Mouse (Mus musculus): ENCODE data around the gene Prss28. TPM values are rescaled to one million over a fixed set of nuclear protein-coding genes. Genes with fewer than 3 reads are reported as not detected.

Gene Prss28
- total RNA-seq, 1 experiment from 2014 or later, result not detected

GRCm38 (mm10) chr17:25338218-25338617, 29.8 kb downstream of the Prss28 start:
- ATAC-seq (replicated peaks; ENCODE audit: low read depth, poor library complexity, severe bottlenecking), result no peak

- ATAC-seq (replicated peaks; ENCODE audit: low read depth, poor library complexity, severe bottlenecking), result no peak
Observed at GRCm38 (mm10) chr17:25340003-25340402, 31.6 kb downstream of the Prss28 start.

- ATAC-seq (replicated peaks; ENCODE audit: low read depth, poor library complexity, severe bottlenecking), result no peak
Observed at GRCm38 (mm10) chr17:25341490-25341889, 33.0 kb downstream of the Prss28 start.

- ATAC-seq (replicated peaks; ENCODE audit: low read depth, poor library complexity, severe bottlenecking), result no peak
Observed at GRCm38 (mm10) chr17:25345462-25345861, 37.0 kb downstream of the Prss28 start, which contains the start of gene Tpsab1. Gene Tpsab1 (minus strand): TSS chr17:25345562.

- ATAC-seq (replicated peaks; ENCODE audit: low read depth, poor library complexity, severe bottlenecking), result no peak
Observed at GRCm38 (mm10) chr17:25361291-25361690, 52.8 kb downstream of the Prss28 start.

Other genes with a start within 250 kb of the Prss28 start
- not detected in 2 replicates for gene Tmem204, start 225.1 kb upstream of the Prss28 start, total RNA-seq (2017)
- 23.7 and 44.4 TPM in 2 replicates for gene Telo2, start 192.7 kb upstream of the Prss28 start, total RNA-seq (2017)
- gene Ptx4, start 187.9 kb upstream of the Prss28 start, total RNA-seq (2017), result not detected in 2 replicates
- 4.1 and 7.3 TPM in 2 replicates for gene Clcn7, start 175.3 kb upstream of the Prss28 start, total RNA-seq (2017)
- 0.09 TPM in 1 of 2 replicates, not detected in the other for gene Ccdc154, start 146.2 kb upstream of the Prss28 start, total RNA-seq (2017)
- not detected in 2 replicates for gene Gm38655, start 133.2 kb upstream of the Prss28 start, total RNA-seq (2017)
- gene BC003965, start 124.1 kb upstream of the Prss28 start, total RNA-seq (2017), result 10.9 and 11.6 TPM in 2 replicates
- 6.9 and 15.5 TPM in 2 replicates for gene Unkl, start 120.2 kb upstream of the Prss28 start, total RNA-seq (2017)
- gene Gnptg, start 68.5 kb upstream of the Prss28 start, total RNA-seq (2017), result 13.6 and 14.3 TPM in 2 replicates
- gene Tsr3, start 68.5 kb upstream of the Prss28 start, total RNA-seq (2017), result 30.2 and 34.1 TPM in 2 replicates
- gene Baiap3, start 52.3 kb upstream of the Prss28 start, total RNA-seq (2017), result 0.59 and 2.6 TPM in 2 replicates
- gene Ube2i, start 34.0 kb upstream of the Prss28 start, total RNA-seq (2017), result 313 and 322 TPM in 2 replicates
- gene Prss34, start 10.3 kb upstream of the Prss28 start, total RNA-seq (2017), result 1.2 and 1.5 TPM in 2 replicates
- gene Prss29, start 10.0 kb downstream of the Prss28 start, total RNA-seq (2017), result not detected in 2 replicates
- gene Tpsab1, start 36.9 kb downstream of the Prss28 start, total RNA-seq (2017), result not detected in 2 replicates
- gene Tpsb2, start 57.7 kb downstream of the Prss28 start, total RNA-seq (2017), result not detected in 2 replicates
- not detected in 2 replicates for gene Tpsg1, start 60.6 kb downstream of the Prss28 start, total RNA-seq (2017)
- gene Cacna1h, start 125.1 kb downstream of the Prss28 start, total RNA-seq (2017), result 0.05 TPM in 1 of 2 replicates, not detected in the other
- not detected in 2 replicates for gene Tekt4, start 146.0 kb downstream of the Prss28 start, total RNA-seq (2017)
- gene Sstr5, start 188.6 kb downstream of the Prss28 start, total RNA-seq (2017), result not detected in 2 replicates